Mouse (Mus musculus) MEL (cell line): ENCODE measurements at regions not wholly inside any gene's neighbourhood (a gene's known extent, or its start where the extent isn't known, plus 50 kb on each side); places are given as distances from the start of the nearest gene placed in this dataset.

ENCODE experiments used
- DNase-seq: peaks from one replicate; pipeline ENCODE4 v3.0.0; 2011; ENCODE audit warnings: low read depth, low spot score
- H3K27ac ChIP-seq: 2 replicates; pipeline ENCODE4 v1.5.1; 2012; ENCODE audit warnings: low read depth, mild to moderate bottlenecking, control low read depth, low read length, moderate library complexity; ENCODE audit not compliant: control insufficient read depth
- H3K27me3 ChIP-seq, 2 experiments: fragments of 150-350 bp in 1 of 2; sonication (generic) in 1 of 2; 2 replicates each; pipeline ENCODE4 v1.6.1; 2012; ENCODE audit warnings: low read length in 2 of 2, mild to moderate bottlenecking in 2 of 2, improper control_type of control experiment in 1 of 2, moderate library complexity in 1 of 2; ENCODE audit not compliant: insufficient read depth in 2 of 2, control insufficient read depth in 1 of 2
- H3K36me3 ChIP-seq, 2 experiments: 2 replicates each; pipeline ENCODE4 v1.6.1; 2012 to 2014; ENCODE audit warnings: low read length in 2 of 2, improper control_type of control experiment in 1 of 2, inconsistent platforms in 1 of 2, mild to moderate bottlenecking in 1 of 2; ENCODE audit not compliant: insufficient read depth in 2 of 2, control insufficient read depth in 1 of 2
- H3K4me1 ChIP-seq, 2 experiments: fragments of 150-350 bp in 1 of 2; sonication (generic) in 1 of 2; 2 replicates each; pipeline ENCODE4 v1.6.1; 2012; ENCODE audit warnings: low read length in 2 of 2, improper control_type of control experiment in 1 of 2, mild to moderate bottlenecking in 1 of 2; ENCODE audit not compliant: insufficient read depth in 2 of 2, control insufficient read depth in 1 of 2
- H3K4me3 ChIP-seq, 2 experiments: fragments of 150-350 bp in 1 of 2; sonication (generic) in 1 of 2; 2 replicates each; pipeline ENCODE4 v1.5.1; 2012; ENCODE audit warnings: low read depth in 2 of 2, low read length in 2 of 2, mild to moderate bottlenecking in 2 of 2, moderate library complexity in 2 of 2, control low read depth in 1 of 2, improper control_type of control experiment in 1 of 2; ENCODE audit not compliant: control insufficient read depth in 1 of 2, insufficient read depth in 1 of 2
- H3K79me2 ChIP-seq: 2 replicates; pipeline ENCODE4 v1.6.1; 2012; ENCODE audit warnings: mild to moderate bottlenecking, low read length, moderate library complexity; ENCODE audit not compliant: control insufficient read depth, poor library complexity, insufficient read depth
- H3K9ac ChIP-seq: 2 replicates; pipeline ENCODE4 v1.6.1; 2012; ENCODE audit warnings: low read depth, mild to moderate bottlenecking, control low read depth, low read length, moderate library complexity; ENCODE audit not compliant: control insufficient read depth, poor library complexity, severe bottlenecking
- H3K9me3 ChIP-seq: fragments of 150-350 bp; sonication (generic); replicated peaks from 2 replicates; pipeline ENCODE4 v1.6.1; 2012; ENCODE audit warnings: mild to moderate bottlenecking, low read length, improper control_type of control experiment, moderate library complexity; ENCODE audit not compliant: insufficient read depth
- BHLHE40 ChIP-seq: IDR thresholded peaks from 2 replicates; pipeline ENCODE4 v1.6.1; 2012; ENCODE audit warnings: low read depth, mild to moderate bottlenecking, inconsistent platforms, low read length, improper control_type of control experiment, borderline replicate concordance
- CHD2 ChIP-seq: IDR thresholded peaks from 2 replicates; pipeline ENCODE4 v1.6.1; 2011; ENCODE audit warnings: low read length, improper control_type of control experiment
- CTCF ChIP-seq, 3 experiments: IDR thresholded peaks in 2 of 3; conservative IDR thresholded peaks in 1 of 3; 2 replicates each; pipeline ENCODE4 v1.5.1; 2011 to 2012; ENCODE audit warnings: low read length in 3 of 3, low read depth in 2 of 3, mild to moderate bottlenecking in 2 of 3, improper control_type of control experiment in 1 of 3, inconsistent platforms in 1 of 3, mixed read lengths in 1 of 3, moderate library complexity in 1 of 3; ENCODE audit not compliant: control insufficient read depth in 1 of 3, insufficient read depth in 1 of 3, poor library complexity in 1 of 3, severe bottlenecking in 1 of 3
- E2F4 ChIP-seq: IDR thresholded peaks from 2 replicates; pipeline ENCODE4 v1.6.1; 2011; ENCODE audit warnings: low read depth, low read length, improper control_type of control experiment, borderline replicate concordance
- ELF1 ChIP-seq: IDR thresholded peaks from 2 replicates; pipeline ENCODE4 v1.6.1; 2014; ENCODE audit warnings: low read depth, mild to moderate bottlenecking, inconsistent platforms, low read length, improper control_type of control experiment, moderate library complexity
- EP300 ChIP-seq, 2 experiments: IDR thresholded peaks; 2 replicates each; pipeline ENCODE4 v1.6.1; 2011; ENCODE audit warnings: improper control_type of control experiment in 2 of 2, low read length in 2 of 2, low read depth in 1 of 2, mild to moderate bottlenecking in 1 of 2
- ETS1 ChIP-seq: IDR thresholded peaks from 2 replicates; pipeline ENCODE4 v1.6.1; 2012; ENCODE audit warnings: low read depth, mild to moderate bottlenecking, inconsistent platforms, low read length, improper control_type of control experiment, moderate library complexity
- GABPA ChIP-seq: IDR thresholded peaks from 2 replicates; pipeline ENCODE4 v1.6.1; 2012; ENCODE audit warnings: low read depth, mild to moderate bottlenecking, inconsistent platforms, low read length, improper control_type of control experiment, moderate library complexity
- GATA1 ChIP-seq: IDR thresholded peaks from 2 replicates; pipeline ENCODE4 v1.6.1; 2011; ENCODE audit warnings: low read depth, low read length, improper control_type of control experiment
- HCFC1 ChIP-seq: IDR thresholded peaks from 2 replicates; pipeline ENCODE4 v1.6.1; 2012; ENCODE audit warnings: low read depth, mild to moderate bottlenecking, inconsistent platforms, low read length, improper control_type of control experiment, moderate library complexity
- JUND ChIP-seq: IDR thresholded peaks from 2 replicates; pipeline ENCODE4 v1.6.1; 2011; ENCODE audit warnings: low read depth, mild to moderate bottlenecking, improper control_type of control experiment, low read length
- KAT2A ChIP-seq: conservative IDR thresholded peaks from 2 replicates; pipeline ENCODE4 v1.6.1; 2012; ENCODE audit warnings: low read depth, low read length, improper control_type of control experiment, inconsistent platforms
- MAFK ChIP-seq: IDR thresholded peaks from 2 replicates; pipeline ENCODE4 v1.6.1; 2011; ENCODE audit warnings: low read depth, mild to moderate bottlenecking, low read length, improper control_type of control experiment, borderline replicate concordance
- MAZ ChIP-seq: IDR thresholded peaks from 2 replicates; pipeline ENCODE4 v1.6.1; 2012; ENCODE audit warnings: low read depth, mild to moderate bottlenecking, inconsistent platforms, low read length, improper control_type of control experiment
- MEF2A ChIP-seq: IDR thresholded peaks from 2 replicates; pipeline ENCODE4 v1.6.1; 2014; ENCODE audit warnings: low read depth, mild to moderate bottlenecking, inconsistent platforms, low read length, improper control_type of control experiment; ENCODE audit not compliant: poor library complexity, insufficient replicate concordance, severe bottlenecking; ENCODE audit errors: extremely low read depth
- NRF1 ChIP-seq: IDR thresholded peaks from 2 replicates; pipeline ENCODE4 v1.6.1; 2014; ENCODE audit warnings: low read depth, mild to moderate bottlenecking, inconsistent platforms, low read length, improper control_type of control experiment, moderate library complexity; ENCODE audit not compliant: poor library complexity, insufficient read depth, severe bottlenecking
- POLR2AphosphoS2 ChIP-seq: IDR thresholded peaks from 2 replicates; pipeline ENCODE4 v1.6.1; 2011; ENCODE audit warnings: low read length, improper control_type of control experiment
- POLR2AphosphoS5 ChIP-seq: IDR thresholded peaks from 2 replicates; pipeline ENCODE4 v1.6.1; 2012; ENCODE audit warnings: low read depth, borderline replicate concordance, mild to moderate bottlenecking, inconsistent platforms, low read length, moderate library complexity, mixed read lengths
- RAD21 ChIP-seq: IDR thresholded peaks from 2 replicates; pipeline ENCODE4 v1.6.1; 2011; ENCODE audit warnings: mild to moderate bottlenecking, low read depth, low read length, improper control_type of control experiment
- RCOR1 ChIP-seq: IDR thresholded peaks from 2 replicates; pipeline ENCODE4 v1.6.1; 2012; ENCODE audit warnings: low read depth, mild to moderate bottlenecking, inconsistent platforms, low read length, improper control_type of control experiment
- UBTF ChIP-seq: IDR thresholded peaks from 2 replicates; pipeline ENCODE4 v1.6.1; 2012; ENCODE audit warnings: low read depth, mild to moderate bottlenecking, inconsistent platforms, low read length, improper control_type of control experiment, moderate library complexity, borderline replicate concordance; ENCODE audit not compliant: insufficient read depth
- USF2 ChIP-seq, 2 experiments: IDR thresholded peaks; 2 replicates each; pipeline ENCODE4 v1.6.1; 2011 to 2012; ENCODE audit warnings: improper control_type of control experiment in 2 of 2, low read length in 2 of 2, borderline replicate concordance in 1 of 2, inconsistent platforms in 1 of 2, low read depth in 1 of 2, mild to moderate bottlenecking in 1 of 2; ENCODE audit not compliant: insufficient read depth in 1 of 2
- ZKSCAN1 ChIP-seq: IDR thresholded peaks from 2 replicates; pipeline ENCODE4 v1.6.1; 2012; ENCODE audit warnings: low read depth, mild to moderate bottlenecking, inconsistent platforms, low read length, improper control_type of control experiment, moderate library complexity
- ZMIZ1 ChIP-seq: IDR thresholded peaks from 2 replicates; pipeline ENCODE4 v1.6.1; 2012; ENCODE audit warnings: low read depth, mild to moderate bottlenecking, inconsistent platforms, low read length, improper control_type of control experiment, moderate library complexity

GRCm38 (mm10) chr3:129470088-129470487 is 62.1 kb upstream of the Elovl6 start:
- Histone ChIP-seq H3K9me3 (no peaks in the 10 kb centered on the region), H3K27ac (no peak overlapping the region), H3K4me1 (no peaks in the 10 kb centered on the region), H3K9ac (no peak overlapping the region), H3K79me2 (no peaks in the 10 kb centered on the region), H3K36me3 (no peaks in the 10 kb centered on the region), H3K27me3 (no peaks in the 10 kb centered on the region), H3K4me3 (no peak overlapping the region)
- TF ChIP-seq GABPA (no peak), KAT2A (no peak), EP300 (IDR thresholded peaks at IDR 0.05; ENCODE audit: low read depth in 1 of 2, low read length in 2 of 2) (no peak), CHD2 (no peak), MAZ (no peak), HCFC1 (no peak), POLR2AphosphoS2 (no peak), MAFK (no peak), RCOR1 (no peak), E2F4 (no peak), MEF2A (no peak), POLR2AphosphoS5 (no peak), UBTF (no peak), CTCF (IDR thresholded peaks at IDR 0.05 in 2 of 3, conservative IDR thresholded peaks at IDR 0.05 in 1 of 3; ENCODE audit: control insufficient read depth in 1 of 3, insufficient read depth in 1 of 3, low read depth in 2 of 3, low read length in 3 of 3, poor library complexity in 1 of 3, severe bottlenecking in 1 of 3) (no peak), USF2 (IDR thresholded peaks at IDR 0.05; ENCODE audit: borderline replicate concordance in 1 of 2, insufficient read depth in 1 of 2, low read depth in 1 of 2, low read length in 2 of 2) (no peak), ZMIZ1 (no peak), NRF1 (no peak), ZKSCAN1 (no peak)
- DNase-seq = no peak

GRCm38 (mm10) chr3:129471332-129471731 is 60.8 kb upstream of the Elovl6 start:
- H3K9ac ChIP-seq = no peak overlapping the region
- H3K79me2 ChIP-seq = no peaks in the 10 kb centered on the region
- no peak overlapping the region for H3K27ac ChIP-seq
- DNase-seq = no peak
- no peaks in the 10 kb centered on the region for H3K27me3 ChIP-seq
- no peaks in the 10 kb centered on the region for H3K36me3 ChIP-seq
- TF ChIP-seq UBTF (no peak), GATA1 (no peak), KAT2A (no peak), NRF1 (no peak), ETS1 (no peak), BHLHE40 (no peak), RCOR1 (no peak), POLR2AphosphoS5 (no peak), ZKSCAN1 (no peak), ELF1 (no peak), GABPA (no peak), JUND (no peak), RAD21 (no peak)
- no peak overlapping the region for H3K4me3 ChIP-seq
- no peaks in the 10 kb centered on the region for H3K4me1 ChIP-seq
- no peaks in the 10 kb centered on the region for H3K9me3 ChIP-seq
